Mouse (Mus musculus) heart, postnatal 0 days (tissue): ENCODE results near the gene Agap1. TPM values are rescaled to one million over a fixed set of nuclear protein-coding genes. Genes with fewer than 3 reads are reported as not detected.

ENCODE experiments used
- ATAC-seq: fragments of 200-750 bp; cut with Nextera tagmentation; 2 replicates; pipeline ENCODE4 v1.8.0; 2017; ENCODE audit warnings: low read depth, moderate number of reproducible peaks, moderate library complexity; ENCODE audit not compliant: insufficient read depth
- DNase-seq: peaks from one replicate; pipeline ENCODE4 v3.0.0-alpha.2; 2016; ENCODE audit warnings: low spot score
- H3K27ac ChIP-seq: fragments of 300-500 bp; sonication (generic); 2 replicates; pipeline ENCODE4 v1.5.1; 2014; ENCODE audit warnings: low read depth, mild to moderate bottlenecking
- H3K27me3 ChIP-seq: fragments of 300-500 bp; sonication (generic); 2 replicates; pipeline ENCODE4 v1.6.1; 2014; ENCODE audit warnings: low read length, mixed read lengths; ENCODE audit not compliant: control insufficient read depth, insufficient read depth
- H3K36me3 ChIP-seq: fragments of 300-500 bp; sonication (generic); replicated peaks from 2 replicates; pipeline ENCODE4 v1.6.1; 2014; ENCODE audit warnings: low read length, mixed read lengths; ENCODE audit not compliant: control insufficient read depth, insufficient read depth
- H3K4me1 ChIP-seq: fragments of 300-500 bp; sonication (generic); 2 replicates; pipeline ENCODE4 v1.6.1; 2014; ENCODE audit warnings: antibody characterized with exemption; ENCODE audit not compliant: control insufficient read depth, insufficient read depth
- H3K4me2 ChIP-seq: fragments of 300-500 bp; sonication (generic); 2 replicates; pipeline ENCODE4 v1.6.1; 2014; ENCODE audit warnings: low read depth, mild to moderate bottlenecking, low read length, moderate library complexity
- H3K4me3 ChIP-seq: fragments of 300-500 bp; sonication (generic); 2 replicates; pipeline ENCODE4 v1.5.1; 2014; ENCODE audit warnings: low read depth, low read length
- H3K9ac ChIP-seq: fragments of 300-500 bp; sonication (generic); replicated peaks from 2 replicates; pipeline ENCODE4 v1.6.1; 2014; ENCODE audit warnings: low read depth, low read length, mixed read lengths
- H3K9me3 ChIP-seq: fragments of 300-500 bp; sonication (generic); replicated peaks from 2 replicates; pipeline ENCODE4 v1.6.1; 2016; ENCODE audit warnings: low read length; ENCODE audit not compliant: control insufficient read depth
- CTCF ChIP-seq: IDR thresholded peaks from 2 replicates; pipeline ENCODE4 v1.5.1; 2016; ENCODE audit warnings: antibody characterized with exemption, control low read depth, low read depth
- EP300 ChIP-seq: IDR thresholded peaks from 2 replicates; pipeline ENCODE4 v1.6.1; 2016; ENCODE audit warnings: antibody characterized with exemption, low read depth
- WGBS: fragments of 180-500 bp; shearing (Covaris S2); extraction: QIAGEN DNeasy Blood & Tissue Kit; methylation state at CpG from one replicate; pipeline ENCODE4 v1.1.7; 2014; 5-methylcytosine and 5-hydroxymethylcytosine counted together
- polyA plus RNA-seq: library from polyadenylated mRNA; unstranded; fragments of >200 nt; fragmentation: Nextera tagmentation; extraction: Ambion mirVana; gene quantifications from 2 replicates; pipeline ENCODE4 v1.2.1, GENCODE M21; 2015
- total RNA-seq: library from RNA; depleted of rRNA; stranded (reverse); fragments of >200 nt; gene quantifications from 2 replicates; pipeline ENCODE4 v1.2.3, GENCODE M21; 2014; ENCODE audit warnings: low replicate concordance

Agap1 gene
- total and polyA plus RNA-seq, 2 experiments from 2014 or later, result 6.1 to 21.0 TPM

DNA sequence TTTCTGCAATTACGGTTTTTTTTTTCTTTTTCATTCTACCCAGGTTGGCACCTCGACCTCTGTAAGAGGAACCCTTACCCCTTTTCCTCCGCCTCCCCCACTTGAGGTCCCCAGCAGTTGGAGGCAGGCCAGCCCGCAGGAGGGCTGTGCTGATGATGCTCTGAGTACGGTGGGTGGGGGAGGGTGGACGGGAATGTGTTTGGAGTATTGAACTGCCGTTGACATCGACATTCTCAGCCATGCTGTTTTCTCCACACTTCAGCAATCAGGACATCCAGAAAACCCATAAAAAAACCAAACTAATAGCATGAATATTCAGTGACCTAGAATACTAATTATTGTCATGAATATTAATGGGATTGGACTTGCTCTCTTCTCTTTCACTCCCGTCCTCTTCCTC is 295.9 kb downstream of the Agap1 start:
- WGBS, result 20% methylated on average over 9 of the region's 9 CpGs
- no peak overlapping the region for H3K9ac ChIP-seq
- H3K4me3 ChIP-seq, result peak overlapping the region; percentile 8; the same call in 1 of the 2 replicates

DNA sequence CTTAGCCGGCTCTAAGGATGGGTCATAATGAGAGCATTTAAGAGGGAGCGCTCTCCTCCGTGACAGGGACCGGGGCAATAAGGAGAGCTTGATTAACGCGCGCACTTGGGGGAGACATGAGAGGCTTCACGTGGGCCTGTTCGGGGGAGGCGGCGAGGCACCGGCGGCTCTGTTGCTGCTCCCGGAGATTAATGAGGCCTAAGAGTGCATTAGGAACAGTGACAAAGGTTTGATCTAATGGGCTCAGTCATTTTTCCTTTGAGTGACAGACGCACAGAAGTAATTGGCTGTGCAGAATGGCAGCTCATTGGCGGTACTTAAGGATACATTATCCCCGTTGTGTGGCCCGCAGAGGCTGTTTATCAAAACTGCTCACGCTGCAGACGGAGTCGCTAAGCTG is 296.3 kb downstream of the Agap1 start:
- Histone ChIP-seq H3K27ac (no peak overlapping the region), H3K9ac (no peak overlapping the region), H3K36me3 (no peaks in the 10 kb centered on the region), H3K9me3 (no peaks in the 10 kb centered on the region), H3K4me2 (peak overlapping the region; percentile 48), H3K4me1 (no peaks in the 10 kb centered on the region), H3K27me3 (no peaks in the 10 kb centered on the region), H3K4me3 (peak overlapping the region; percentile 8; the same call in 1 of the 2 replicates)
- DNase-seq (no peak), ATAC-seq (no peak)
- 27% methylated on average over 21 of the region's 21 CpGs for WGBS
- TF ChIP-seq CTCF (no peak), EP300 (no peak)

More for the DNA sequence above, 295.9 kb downstream of the Agap1 start:
- Histone ChIP-seq H3K27me3 (no peaks in the 10 kb centered on the region), H3K27ac (no peak overlapping the region), H3K9me3 (no peaks in the 10 kb centered on the region), H3K4me1 (no peaks in the 10 kb centered on the region), H3K36me3 (no peaks in the 10 kb centered on the region), H3K4me2 (peak overlapping the region; percentile 48)
- ATAC-seq (no peak), DNase-seq (no peak)
- TF ChIP-seq EP300 (no peak), CTCF (no peak)

DNA sequence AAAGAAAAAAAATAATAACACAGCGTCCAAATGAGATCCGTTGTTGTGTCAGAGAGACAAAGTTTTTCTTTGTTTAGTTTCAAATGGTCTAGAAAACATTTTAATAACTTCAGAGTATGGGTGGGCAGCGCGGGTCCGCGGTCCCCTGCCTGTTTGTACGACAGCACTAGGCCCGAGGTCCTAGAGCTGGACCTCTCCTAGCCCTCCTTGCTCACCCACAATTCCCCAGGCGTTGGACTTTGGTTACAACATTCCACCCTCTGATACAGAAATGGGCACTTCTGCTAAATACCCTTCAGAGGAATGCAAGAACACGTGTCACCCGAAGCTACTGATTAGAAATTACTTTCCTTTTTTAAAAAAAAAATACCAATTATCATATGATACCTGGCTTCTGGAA is 296.7 kb downstream of the Agap1 start:
- WGBS, result 69% methylated on average over 11 of the region's 11 CpGs
- H3K9me3 ChIP-seq, result no peaks in the 10 kb centered on the region
- no peak overlapping the region for H3K9ac ChIP-seq
- no peaks in the 10 kb centered on the region for H3K27me3 ChIP-seq
- no peak for DNase-seq
- H3K4me2 ChIP-seq, result peak overlapping the region; percentile 48
- H3K4me3 ChIP-seq, result no peak overlapping the region
- no peak for ATAC-seq
- TF ChIP-seq CTCF (no peak), EP300 (no peak)
- H3K27ac ChIP-seq, result no peak overlapping the region
- no peaks in the 10 kb centered on the region for H3K36me3 ChIP-seq
- no peaks in the 10 kb centered on the region for H3K4me1 ChIP-seq

DNA sequence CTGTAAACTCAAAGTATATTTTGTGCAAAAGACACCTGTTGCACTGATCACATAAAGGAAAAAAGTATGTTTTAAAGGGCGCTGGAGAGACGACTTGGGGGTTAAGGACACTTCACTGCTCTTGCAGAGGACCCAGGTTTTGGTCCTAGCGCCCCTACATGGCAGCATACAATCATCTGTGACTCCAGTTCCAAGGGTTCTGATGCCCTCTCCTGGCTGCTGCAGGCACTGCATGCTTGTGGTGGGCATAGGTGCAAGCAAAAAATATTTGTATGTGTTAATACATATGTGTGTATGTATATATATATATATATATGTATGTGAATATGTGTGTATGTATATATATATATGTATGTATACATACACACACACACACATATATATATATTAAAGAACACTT is 298.1 kb downstream of the Agap1 start:
- H3K27ac ChIP-seq, result no peak overlapping the region
- no peak for DNase-seq
- no peaks in the 10 kb centered on the region for H3K9me3 ChIP-seq
- no peak overlapping the region for H3K4me3 ChIP-seq
- H3K9ac ChIP-seq, result no peak overlapping the region
- H3K4me1 ChIP-seq, result no peaks in the 10 kb centered on the region
- H3K36me3 ChIP-seq, result no peaks in the 10 kb centered on the region
- ATAC-seq, result no peak
- no peak overlapping the region for H3K4me2 ChIP-seq
- TF ChIP-seq EP300 (no peak), CTCF (peak; percentile 33)
- WGBS, result 94% methylated on average over 3 of the region's 3 CpGs
- no peaks in the 10 kb centered on the region for H3K27me3 ChIP-seq

DNA sequence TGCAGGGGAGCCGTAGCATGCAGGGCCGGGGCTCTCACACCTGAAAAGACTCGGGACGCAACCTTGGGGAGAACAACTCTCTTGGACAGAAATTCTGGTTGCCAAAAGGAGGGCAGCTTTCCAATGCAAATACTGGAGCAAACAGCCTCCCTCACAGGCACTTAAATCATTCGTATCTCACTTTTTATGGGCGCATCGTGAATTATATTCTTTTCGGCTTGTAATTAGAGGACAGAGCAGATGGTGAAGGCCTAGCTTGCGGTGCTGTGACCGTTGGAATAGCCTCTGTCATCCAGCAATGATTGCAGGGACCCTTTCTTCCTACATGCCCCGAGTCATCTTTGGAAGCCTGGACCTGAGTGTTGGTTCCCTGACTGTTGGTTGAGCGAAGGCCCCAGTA is 300.8 kb downstream of the Agap1 start:
- Histone ChIP-seq H3K36me3 (no peaks in the 10 kb centered on the region), H3K27me3 (no peaks in the 10 kb centered on the region), H3K4me2 (no peak overlapping the region), H3K9me3 (no peaks in the 10 kb centered on the region), H3K9ac (no peak overlapping the region), H3K4me3 (no peak overlapping the region), H3K27ac (no peak overlapping the region), H3K4me1 (no peaks in the 10 kb centered on the region)
- no peak for TF ChIP-seq EP300
- TF ChIP-seq CTCF, result no peak
- ATAC-seq, result no peak
- 73% methylated on average over 12 of the region's 12 CpGs for WGBS
- DNase-seq, result no peak

DNA sequence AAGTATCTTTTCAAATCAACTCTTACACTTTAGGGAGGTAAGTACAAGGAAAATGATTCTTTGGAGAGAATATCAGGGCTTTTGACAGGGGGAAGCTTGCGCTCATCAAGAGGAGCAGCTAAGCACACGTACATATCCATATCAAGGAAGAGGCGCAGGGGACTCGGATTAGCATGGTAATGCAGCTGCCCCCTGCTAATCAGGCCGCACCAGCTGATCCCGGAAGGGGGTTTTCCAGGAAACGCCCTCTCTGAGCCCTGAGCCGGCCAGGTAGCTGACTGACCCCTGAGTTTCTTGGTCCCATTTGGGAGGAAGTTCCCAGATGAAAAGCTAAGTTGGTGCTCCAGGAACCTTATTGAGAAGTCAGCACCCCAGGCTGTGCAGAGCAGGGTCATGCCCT is 301.8 kb downstream of the Agap1 start:
- H3K27me3 ChIP-seq, result no peaks in the 10 kb centered on the region
- no peak for ATAC-seq
- no peak for DNase-seq
- H3K9me3 ChIP-seq, result no peaks in the 10 kb centered on the region
- H3K27ac ChIP-seq, result no peak overlapping the region
- WGBS, result 64% methylated on average over 8 of the region's 8 CpGs
- H3K36me3 ChIP-seq, result no peaks in the 10 kb centered on the region
- no peaks in the 10 kb centered on the region for H3K4me1 ChIP-seq
- TF ChIP-seq EP300 (no peak), CTCF (no peak)
- H3K4me3 ChIP-seq, result no peak overlapping the region
- no peak overlapping the region for H3K4me2 ChIP-seq
- no peak overlapping the region for H3K9ac ChIP-seq
